Mouse (Mus musculus) hindbrain, embryonic 13.5 days (tissue): ENCODE results near the gene Sdf2l1. TPM values are rescaled to one million over a fixed set of nuclear protein-coding genes. Genes with fewer than 3 reads are reported as not detected.

Experiments used
- ATAC-seq: fragments of 200-750 bp; cut with Nextera tagmentation; 2 replicates; pipeline ENCODE4 v1.8.0; 2017; ENCODE audit warnings: moderate TSS enrichment; ENCODE audit not compliant: low FRiP score
- H3K27ac ChIP-seq: fragments of 300-500 bp; sonication (generic); 2 replicates; pipeline ENCODE4 v1.5.1; 2015; ENCODE audit warnings: inconsistent platforms, mild to moderate bottlenecking, moderate library complexity
- H3K27me3 ChIP-seq: fragments of 300-500 bp; sonication (generic); 2 replicates; pipeline ENCODE4 v1.6.1; 2015; ENCODE audit warnings: mild to moderate bottlenecking, inconsistent platforms
- H3K36me3 ChIP-seq: fragments of 300-500 bp; sonication (generic); 2 replicates; pipeline ENCODE4 v1.6.1; 2015; ENCODE audit warnings: mild to moderate bottlenecking, inconsistent platforms
- H3K4me1 ChIP-seq: fragments of 300-500 bp; sonication (generic); replicated peaks from 2 replicates; pipeline ENCODE4 v1.6.1; 2015; ENCODE audit warnings: inconsistent platforms
- H3K4me2 ChIP-seq: fragments of 300-500 bp; sonication (generic); 2 replicates; pipeline ENCODE4 v1.6.1; 2015; ENCODE audit warnings: inconsistent platforms, mild to moderate bottlenecking, moderate library complexity
- H3K4me3 ChIP-seq: fragments of 300-500 bp; sonication (generic); 2 replicates; pipeline ENCODE4 v1.5.1; 2015; ENCODE audit warnings: mild to moderate bottlenecking, inconsistent platforms
- H3K9ac ChIP-seq: fragments of 300-500 bp; sonication (generic); 2 replicates; pipeline ENCODE4 v1.6.1; 2015; ENCODE audit warnings: mild to moderate bottlenecking, inconsistent platforms
- H3K9me3 ChIP-seq: fragments of 300-500 bp; sonication (generic); 2 replicates; pipeline ENCODE4 v1.6.1; 2016; ENCODE audit warnings: inconsistent platforms
- WGBS: fragments of 180-500 bp; shearing (Covaris S2); methylation state at CpG from one replicate; pipeline ENCODE4 v1.1.7; 2015; 5-methylcytosine and 5-hydroxymethylcytosine counted together
- polyA plus RNA-seq: library from polyadenylated mRNA; unstranded; fragments of >200 nt; fragmentation: Nextera tagmentation; extraction: Ambion mirVana; gene quantifications from 2 replicates; pipeline ENCODE4 v1.2.1, GENCODE M21; 2015

Sdf2l1 gene
- polyA plus RNA-seq, 1 experiment from 2014 or later: 43.4 TPM

GRCm38 (mm10) chr16:17147391-17147929 lies 15.3 kb upstream of the Sdf2l1 start:
- Histone ChIP-seq H3K27me3 (peaks cover 7% of the 10 kb centered on the region; the same call in 1 of the 2 replicates), H3K36me3 (peaks cover 13% of the 10 kb centered on the region), H3K9ac (peak overlapping the region; percentile 81), H3K4me2 (peak overlapping the region; percentile 93), H3K4me1 (peaks cover 17% of the 10 kb centered on the region), H3K9me3 (no peaks in the 10 kb centered on the region), H3K27ac (peak overlapping the region; percentile 78; the same call in 1 of the 2 replicates), H3K4me3 (peak overlapping the region; percentile 66)
- ATAC-seq: peak; percentile 57
- WGBS: under 1% methylated on average over 41 of the region's 41 CpGs

- Histone ChIP-seq H3K4me1 (peaks cover 17% of the 10 kb centered on the region), H3K9ac (peak within 1 kb of the TSS; percentile 81), H3K4me2 (peak within 1 kb of the TSS; percentile 93), H3K36me3 (peaks cover 7% of the 10 kb centered on the region; the same call in 1 of the 2 replicates), H3K27ac (peak within 1 kb of the TSS; percentile 78), H3K27me3 (peaks cover 7% of the 10 kb centered on the region; the same call in 1 of the 2 replicates), H3K9me3 (no peaks in the 10 kb centered on the region), H3K4me3 (peak within 1 kb of the TSS; percentile 66)
- under 1% methylated on average over 27 of the region's 34 CpGs for WGBS
- peak; percentile 86 for ATAC-seq
Measured at GRCm38 (mm10) chr16:17146772-17147235, 14.6 kb upstream of the Sdf2l1 start, which contains the start of gene Ccdc116. Ccdc116 (minus strand) TSS chr16:17147229.

- Histone ChIP-seq H3K27ac (no peak within 1 kb of the TSS), H3K4me2 (no peak within 1 kb of the TSS), H3K9ac (no peak within 1 kb of the TSS), H3K27me3 (peaks cover 7% of the 10 kb centered on the region; the same call in 1 of the 2 replicates), H3K9me3 (no peaks in the 10 kb centered on the region), H3K36me3 (no peaks in the 10 kb centered on the region), H3K4me3 (no peak within 1 kb of the TSS), H3K4me1 (peaks cover 17% of the 10 kb centered on the region)
- WGBS: 15% methylated on average over 7 of the region's 7 CpGs
- no peak for ATAC-seq
Measured at GRCm38 (mm10) chr16:17144339-17144738, 12.2 kb upstream of the Sdf2l1 start, which contains the start of gene Ydjc. Ydjc (plus strand) TSS chr16:17144621.

- H3K4me3 ChIP-seq: no peak overlapping the region
- 89% methylated on average over 15 of the region's 15 CpGs for WGBS
- no peaks in the 10 kb centered on the region for H3K9me3 ChIP-seq
- no peak overlapping the region for H3K9ac ChIP-seq
- no peak overlapping the region for H3K27ac ChIP-seq
- ATAC-seq: no peak
- no peaks in the 10 kb centered on the region for H3K36me3 ChIP-seq
- H3K4me1 ChIP-seq: peaks cover 6% of the 10 kb centered on the region
- H3K27me3 ChIP-seq: no peaks in the 10 kb centered on the region
- no peak overlapping the region for H3K4me2 ChIP-seq
Measured at GRCm38 (mm10) chr16:17137355-17137754, 5.2 kb upstream of the Sdf2l1 start.

DNA sequence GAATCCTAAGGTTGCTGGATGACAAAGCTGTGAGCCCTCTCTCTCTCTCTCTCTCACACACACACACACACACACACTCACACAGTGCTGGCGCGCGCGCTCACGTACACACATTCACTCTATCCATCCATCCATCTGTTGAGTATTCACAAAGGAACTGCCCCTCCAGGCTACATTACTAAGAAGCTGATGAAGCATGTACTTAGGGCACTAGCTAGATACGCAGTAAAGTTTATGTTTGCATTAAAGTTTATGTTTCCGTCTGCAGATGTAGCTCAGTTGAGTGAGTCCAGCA lies 670 bp upstream of the Sdf2l1 start:
- WGBS: 37% methylated on average over 7 of the region's 7 CpGs
- ATAC-seq: peak; percentile 21; the same call in 1 of the 2 replicates
- H3K9ac ChIP-seq: peak overlapping the region; percentile 79
- H3K4me2 ChIP-seq: peak overlapping the region; percentile 95
- peak overlapping the region; percentile 62 for H3K4me3 ChIP-seq
- H3K4me1 ChIP-seq: peaks cover 18% of the 10 kb centered on the region
- H3K27ac ChIP-seq: 0 out of 2 replicates have a peak overlapping the region, but pooled peaks have one; percentile 2
- H3K9me3 ChIP-seq: no peaks in the 10 kb centered on the region
- H3K27me3 ChIP-seq: 0 out of 2 replicates have a peak, but pooled peaks cover 2% of the 10 kb centered on the region
- H3K36me3 ChIP-seq: no peaks in the 10 kb centered on the region

DNA sequence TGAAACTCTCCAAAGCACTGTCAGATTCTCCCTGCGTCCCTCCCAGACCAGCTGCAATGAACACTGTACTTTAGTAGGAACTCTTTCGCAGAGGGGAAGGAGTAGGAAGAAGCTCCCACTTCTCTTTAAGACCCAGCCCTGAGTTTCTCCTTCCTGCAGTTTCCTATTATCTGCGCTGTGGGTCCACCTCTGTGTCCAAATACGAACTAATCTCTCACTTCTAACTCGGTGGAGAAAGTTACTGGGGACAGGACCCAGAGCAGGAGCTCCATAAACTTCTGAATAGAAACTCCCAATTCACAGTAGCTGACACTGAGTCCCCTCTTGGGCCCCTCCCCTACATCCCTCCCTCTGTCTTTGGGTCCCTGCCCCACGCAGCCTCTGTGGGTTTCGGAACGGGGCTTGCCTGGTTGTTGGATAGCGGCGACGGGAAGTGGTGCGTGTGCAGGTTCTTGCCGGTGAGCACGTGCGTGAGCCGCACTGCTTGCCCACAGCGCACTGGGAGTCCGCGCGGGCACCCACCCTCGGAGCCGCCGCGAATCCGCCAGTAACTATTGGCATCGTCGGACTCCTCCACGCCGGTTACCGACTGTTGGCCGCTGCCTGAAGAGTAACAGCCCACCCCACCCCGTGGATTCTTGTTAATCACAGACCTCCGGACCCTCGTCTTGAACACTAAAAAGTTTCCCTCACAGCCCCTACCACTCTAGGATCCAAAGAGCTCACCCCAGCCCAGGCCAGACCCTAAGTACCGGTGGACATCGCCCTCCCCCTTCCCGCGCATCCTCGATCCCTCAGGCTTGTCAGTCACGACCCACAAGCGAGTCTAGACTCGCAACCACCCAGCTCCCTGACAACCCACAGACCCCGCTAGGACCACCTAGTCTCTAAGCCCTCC lies 743 bp downstream of the Sdf2l1 start:
- Histone ChIP-seq H3K4me1 (peaks cover 18% of the 10 kb centered on the region), H3K4me2 (peak overlapping the region; percentile 95), H3K27me3 (0 out of 2 replicates have a peak, but pooled peaks cover 2% of the 10 kb centered on the region), H3K9ac (peak overlapping the region; percentile 79), H3K36me3 (no peaks in the 10 kb centered on the region), H3K4me3 (peak overlapping the region; percentile 62), H3K27ac (peak overlapping the region; percentile 85), H3K9me3 (no peaks in the 10 kb centered on the region)
- ATAC-seq: 0 out of 2 replicates have a peak, but pooled peaks have one; percentile 0
- WGBS: 4% methylated on average over 43 of the region's 43 CpGs

DNA sequence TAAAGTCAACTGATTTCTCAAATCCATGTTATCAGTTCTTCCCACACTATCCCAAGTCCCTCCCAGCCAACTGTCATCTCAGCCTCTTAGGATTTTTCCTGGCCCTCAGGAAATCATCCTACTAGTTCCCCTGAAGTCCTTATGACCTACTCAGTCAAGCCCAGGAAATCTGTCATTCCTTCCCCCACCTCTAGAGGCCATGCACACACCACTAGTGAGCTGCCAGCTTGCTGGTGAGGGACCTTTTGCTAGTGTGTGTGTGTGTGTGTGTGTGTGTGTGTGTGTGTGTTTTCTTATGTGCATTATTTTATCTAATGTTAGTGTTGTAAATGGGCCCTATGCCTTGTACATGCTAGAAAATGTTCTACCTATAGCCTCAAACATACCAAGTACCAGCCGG lies 4.9 kb downstream of the Sdf2l1 start:
- Histone ChIP-seq H3K36me3 (no peaks in the 10 kb centered on the region), H3K4me3 (no peak overlapping the region), H3K27ac (no peak overlapping the region), H3K9me3 (no peaks in the 10 kb centered on the region), H3K9ac (no peak overlapping the region), H3K4me1 (peaks cover 41% of the 10 kb centered on the region), H3K27me3 (0 out of 2 replicates have a peak, but pooled peaks cover 2% of the 10 kb centered on the region), H3K4me2 (no peak overlapping the region)
- WGBS: 95% methylated on average over 1 of the region's 1 CpGs
- ATAC-seq: no peak

GRCm38 (mm10) chr16:17124871-17125520 lies 7.2 kb downstream of the Sdf2l1 start, which contains the start of gene 2610318N02Rik:
2610318N02Rik (minus strand) TSS chr16:17125167.
- peaks cover 44% of the 10 kb centered on the region for H3K4me1 ChIP-seq
- H3K36me3 ChIP-seq: no peaks in the 10 kb centered on the region
- ATAC-seq: peak; percentile 90
- peak within 1 kb of the TSS; percentile 40 for H3K27ac ChIP-seq
- no peaks in the 10 kb centered on the region for H3K27me3 ChIP-seq
- H3K4me2 ChIP-seq: peak within 1 kb of the TSS; percentile 79
- peak within 1 kb of the TSS; percentile 51 for H3K4me3 ChIP-seq
- under 1% methylated on average over 25 of the region's 25 CpGs for WGBS
- no peaks in the 10 kb centered on the region for H3K9me3 ChIP-seq
- peak within 1 kb of the TSS; percentile 71 for H3K9ac ChIP-seq

DNA sequence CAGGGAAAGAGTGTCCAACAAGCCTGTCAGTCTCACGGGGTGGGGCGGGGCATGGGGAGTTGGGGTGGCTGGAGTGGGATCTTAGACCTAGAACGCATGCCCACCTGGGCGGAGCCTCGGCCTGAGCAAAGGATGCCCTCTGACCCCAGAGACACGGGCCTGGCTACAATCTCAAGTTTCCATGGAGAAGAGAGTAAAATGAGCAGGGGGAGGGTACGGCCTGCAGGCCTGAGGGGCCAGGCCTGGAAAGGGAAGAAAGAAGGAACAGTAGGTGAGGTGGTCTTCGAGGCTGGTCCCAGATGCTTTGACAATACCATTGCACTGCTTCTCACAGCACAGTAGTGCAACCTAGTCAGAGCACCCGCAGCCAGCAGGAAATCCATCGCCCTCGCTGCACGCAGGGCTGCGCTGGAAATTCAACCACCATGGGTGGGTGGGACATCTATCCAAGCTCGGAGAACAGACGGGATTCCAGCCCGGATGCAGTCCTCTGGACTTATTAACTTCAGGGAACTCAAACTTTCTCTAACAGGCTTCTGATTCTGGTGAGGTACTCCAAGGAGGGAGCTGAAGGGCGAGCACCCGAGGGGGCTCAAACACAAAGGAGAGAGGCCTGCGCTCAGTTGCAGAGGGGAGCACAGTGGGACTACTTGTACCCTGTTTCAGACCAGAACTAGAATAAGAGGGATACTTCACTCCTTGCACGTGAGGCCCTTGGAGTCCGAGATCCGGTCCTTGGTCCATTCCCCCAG lies 7.9 kb downstream of the Sdf2l1 start:
- ATAC-seq: peak; percentile 45
- Histone ChIP-seq H3K36me3 (no peaks in the 10 kb centered on the region), H3K27me3 (no peaks in the 10 kb centered on the region), H3K4me3 (peak overlapping the region; percentile 51), H3K4me1 (peaks cover 44% of the 10 kb centered on the region), H3K9ac (peak overlapping the region; percentile 71), H3K9me3 (no peaks in the 10 kb centered on the region), H3K4me2 (peak overlapping the region; percentile 79), H3K27ac (peak overlapping the region; percentile 40; the same call in 1 of the 2 replicates)
- under 1% methylated on average over 22 of the region's 22 CpGs for WGBS

GRCm38 (mm10) chr16:17121569-17121968 lies 10.6 kb downstream of the Sdf2l1 start:
- Histone ChIP-seq H3K4me1 (peaks cover 44% of the 10 kb centered on the region), H3K4me3 (peak overlapping the region; percentile 23), H3K27ac (0 out of 2 replicates have a peak overlapping the region, but pooled peaks have one; percentile 12), H3K27me3 (no peaks in the 10 kb centered on the region), H3K36me3 (0 out of 2 replicates have a peak, but pooled peaks cover 2% of the 10 kb centered on the region), H3K9me3 (no peaks in the 10 kb centered on the region), H3K4me2 (peak overlapping the region; percentile 41), H3K9ac (0 out of 2 replicates have a peak overlapping the region, but pooled peaks have one; percentile 29)
- 33% methylated on average over 14 of the region's 14 CpGs for WGBS
- 0 out of 2 replicates have a peak, but pooled peaks have one; percentile 21 for ATAC-seq

DNA sequence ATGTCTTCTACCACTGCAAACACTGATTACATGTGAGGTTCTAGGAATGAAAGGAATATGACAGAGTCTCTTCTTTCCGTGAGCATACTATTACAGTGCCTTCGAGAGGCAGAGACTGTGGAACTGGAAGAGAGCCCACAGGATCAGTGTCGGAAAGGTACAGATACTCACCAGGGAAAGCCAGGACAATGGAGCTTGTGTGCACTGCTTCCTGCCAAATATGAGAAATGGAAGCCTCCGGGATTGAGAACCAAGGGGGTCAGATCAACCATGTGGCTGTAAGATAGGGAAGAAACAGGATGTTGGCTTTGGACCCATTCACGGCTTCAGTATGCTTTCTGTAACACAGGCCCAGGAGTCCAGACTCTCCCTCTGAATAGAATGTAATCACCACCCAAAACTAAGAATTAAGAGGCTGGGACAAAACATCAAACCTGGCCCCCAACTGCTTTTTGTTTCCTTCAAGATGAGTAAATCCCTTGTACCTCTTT lies 14.8 kb downstream of the Sdf2l1 start:
- H3K4me1 ChIP-seq: peaks cover 15% of the 10 kb centered on the region
- no peaks in the 10 kb centered on the region for H3K27me3 ChIP-seq
- H3K9ac ChIP-seq: no peak overlapping the region
- no peak overlapping the region for H3K4me2 ChIP-seq
- H3K9me3 ChIP-seq: no peaks in the 10 kb centered on the region
- ATAC-seq: no peak
- H3K27ac ChIP-seq: no peak overlapping the region
- H3K4me3 ChIP-seq: no peak overlapping the region
- WGBS: 88% methylated on average over 5 of the region's 5 CpGs
- H3K36me3 ChIP-seq: peaks cover 10% of the 10 kb centered on the region
